Mouse (Mus musculus) CH12.LX (cell line): ENCODE measurements around the gene Cx3cr1. TPM values are rescaled to one million over a fixed set of nuclear protein-coding genes. Genes with fewer than 3 reads are reported as not detected.

Experiments
- DNase-seq: peaks from one replicate; pipeline ENCODE4 v3.0.0-alpha.2; 2013; ENCODE audit errors: extremely low read depth
- H3K27ac ChIP-seq: 2 replicates; pipeline ENCODE4 v1.5.1; 2012; ENCODE audit warnings: low read depth, mild to moderate bottlenecking, control low read depth, moderate library complexity; ENCODE audit not compliant: insufficient read depth
- H3K27me3 ChIP-seq: replicated peaks from 2 replicates; pipeline ENCODE3; 2012; ENCODE audit warnings: inconsistent platforms
- H3K36me3 ChIP-seq, 2 experiments: replicated peaks in 1 of 2; 2 replicates each; pipeline versions ENCODE3 to v1.6.1; 2012; ENCODE audit warnings: inconsistent platforms in 1 of 2, low read length in 1 of 2, mild to moderate bottlenecking in 1 of 2, mixed read lengths in 1 of 2, moderate library complexity in 1 of 2; ENCODE audit not compliant: control insufficient read depth in 1 of 2, insufficient read depth in 1 of 2
- H3K4me1 ChIP-seq, 2 experiments: 2 replicates each; pipeline ENCODE4 v1.6.1; 2012; ENCODE audit warnings: inconsistent platforms in 1 of 2, moderate library complexity in 1 of 2; ENCODE audit not compliant: insufficient read depth in 2 of 2, control insufficient read depth in 1 of 2
- H3K4me2 ChIP-seq: 2 replicates; pipeline ENCODE4 v1.6.1; 2012; ENCODE audit warnings: low read depth, mild to moderate bottlenecking, control low read depth; ENCODE audit not compliant: poor library complexity, insufficient read depth, severe bottlenecking
- H3K4me3 ChIP-seq, 3 experiments: fragments of 150-350 bp in 1 of 3; sonication (generic) in 1 of 3; replicated peaks in 1 of 3; 2 replicates each; pipeline versions ENCODE3 to v1.5.1; 2011 to 2012; ENCODE audit warnings: low read depth in 2 of 3, low read length in 2 of 3, mild to moderate bottlenecking in 2 of 3, moderate library complexity in 2 of 3, control low read depth in 1 of 3, improper control_type of control experiment in 1 of 3, inconsistent platforms in 1 of 3, mixed read lengths in 1 of 3; ENCODE audit not compliant: poor library complexity in 1 of 3
- H3K79me2 ChIP-seq: replicated peaks from 2 replicates; pipeline ENCODE4 v1.6.1; 2012; ENCODE audit warnings: mild to moderate bottlenecking, moderate library complexity; ENCODE audit not compliant: control insufficient read depth, poor library complexity, insufficient read depth, severe bottlenecking; ENCODE audit errors: extremely low read depth
- H3K9ac ChIP-seq: 2 replicates; pipeline ENCODE4 v1.6.1; 2012; ENCODE audit warnings: low read depth, mild to moderate bottlenecking, control low read depth, moderate library complexity; ENCODE audit not compliant: insufficient read depth
- H3K9me3 ChIP-seq: replicated peaks from 2 replicates; pipeline ENCODE3; 2012; ENCODE audit warnings: low read length, inconsistent platforms, mixed read lengths
- BHLHE40 ChIP-seq: IDR thresholded peaks from 2 replicates; pipeline ENCODE4 v1.6.1; 2011; ENCODE audit warnings: mild to moderate bottlenecking, low read depth, low read length, improper control_type of control experiment
- CHD2 ChIP-seq: IDR thresholded peaks from 2 replicates; pipeline ENCODE4 v1.6.1; 2011; ENCODE audit warnings: low read length, improper control_type of control experiment
- CTCF ChIP-seq, 2 experiments: IDR thresholded peaks in 1 of 2; conservative IDR thresholded peaks in 1 of 2; 2 replicates each; pipeline ENCODE4 v1.5.1; 2011 to 2012; ENCODE audit warnings: low read depth in 2 of 2, low read length in 2 of 2, improper control_type of control experiment in 1 of 2, inconsistent platforms in 1 of 2, mild to moderate bottlenecking in 1 of 2, moderate library complexity in 1 of 2
- E2F4 ChIP-seq: IDR thresholded peaks from 2 replicates; pipeline ENCODE4 v1.6.1; 2011; ENCODE audit warnings: low read depth, low read length, improper control_type of control experiment; ENCODE audit not compliant: insufficient replicate concordance
- ELF1 ChIP-seq: IDR thresholded peaks from 2 replicates; pipeline ENCODE4 v1.6.1; 2014; ENCODE audit warnings: low read depth, mild to moderate bottlenecking, inconsistent platforms, low read length, improper control_type of control experiment
- HCFC1 ChIP-seq: IDR thresholded peaks from 2 replicates; pipeline ENCODE4 v1.6.1; 2012; ENCODE audit warnings: low read depth, mild to moderate bottlenecking, inconsistent platforms, low read length, improper control_type of control experiment
- IRF4 ChIP-seq: IDR thresholded peaks from 2 replicates; pipeline ENCODE4 v1.6.1; 2014; ENCODE audit warnings: low read depth, mild to moderate bottlenecking, inconsistent platforms, low read length, improper control_type of control experiment
- JUN ChIP-seq: IDR thresholded peaks from 2 replicates; pipeline ENCODE4 v1.6.1; 2011; ENCODE audit warnings: low read depth, mild to moderate bottlenecking, low read length, improper control_type of control experiment, moderate library complexity; ENCODE audit not compliant: insufficient read depth
- MAX ChIP-seq: IDR thresholded peaks from 2 replicates; pipeline ENCODE4 v1.6.1; 2011; ENCODE audit warnings: low read length, improper control_type of control experiment
- MAZ ChIP-seq: IDR thresholded peaks from 2 replicates; pipeline ENCODE4 v1.6.1; 2012; ENCODE audit warnings: low read depth, mild to moderate bottlenecking, inconsistent platforms, low read length, improper control_type of control experiment, moderate library complexity
- MEF2A ChIP-seq: IDR thresholded peaks from 2 replicates; pipeline ENCODE4 v1.6.1; 2014; ENCODE audit warnings: low read depth, mild to moderate bottlenecking, inconsistent platforms, low read length, improper control_type of control experiment, borderline replicate concordance
- NELFE ChIP-seq: IDR thresholded peaks from 2 replicates; pipeline ENCODE4 v1.6.1; 2011; ENCODE audit warnings: low read depth, low read length, improper control_type of control experiment
- NRF1 ChIP-seq: IDR thresholded peaks from 2 replicates; pipeline ENCODE4 v1.6.1; 2014; ENCODE audit warnings: low read depth, mild to moderate bottlenecking, inconsistent platforms, low read length, improper control_type of control experiment, moderate library complexity
- PAX5 ChIP-seq: IDR thresholded peaks from 2 replicates; pipeline ENCODE4 v1.6.1; 2012; ENCODE audit warnings: low read length, inconsistent platforms, mixed read lengths
- POLR2A ChIP-seq: IDR thresholded peaks from 2 replicates; pipeline ENCODE4 v1.6.1; 2011; ENCODE audit warnings: low read depth, mild to moderate bottlenecking, improper control_type of control experiment, low read length
- RAD21 ChIP-seq: IDR thresholded peaks from 2 replicates; pipeline ENCODE4 v1.6.1; 2011; ENCODE audit warnings: low read depth, mild to moderate bottlenecking, low read length, improper control_type of control experiment, moderate library complexity
- RCOR1 ChIP-seq: conservative IDR thresholded peaks from 2 replicates; pipeline ENCODE4 v1.6.1; 2012; ENCODE audit warnings: low read depth, mild to moderate bottlenecking, inconsistent platforms, low read length, improper control_type of control experiment
- SIN3A ChIP-seq: IDR thresholded peaks from 2 replicates; pipeline ENCODE4 v1.6.1; 2012; ENCODE audit warnings: low read length, improper control_type of control experiment, inconsistent platforms
- SMC3 ChIP-seq: IDR thresholded peaks from 2 replicates; pipeline ENCODE4 v1.6.1; 2011; ENCODE audit warnings: low read depth, low read length, improper control_type of control experiment
- UBTF ChIP-seq: IDR thresholded peaks from 2 replicates; pipeline ENCODE4 v1.6.1; 2012; ENCODE audit warnings: low read depth, mild to moderate bottlenecking, inconsistent platforms, low read length, improper control_type of control experiment, moderate library complexity
- USF1 ChIP-seq: IDR thresholded peaks from 2 replicates; pipeline ENCODE4 v1.6.1; 2014; ENCODE audit warnings: low read depth, mild to moderate bottlenecking, inconsistent platforms, low read length, improper control_type of control experiment
- USF2 ChIP-seq: conservative IDR thresholded peaks from 2 replicates; pipeline ENCODE4 v1.6.1; 2011; ENCODE audit warnings: low read depth, low read length, improper control_type of control experiment
- ZKSCAN1 ChIP-seq: IDR thresholded peaks from 2 replicates; pipeline ENCODE4 v1.6.1; 2012; ENCODE audit warnings: low read depth, inconsistent platforms, low read length, improper control_type of control experiment, borderline replicate concordance
- ZMIZ1 ChIP-seq: IDR thresholded peaks from 2 replicates; pipeline ENCODE4 v1.6.1; 2012; ENCODE audit warnings: low read depth, mild to moderate bottlenecking, inconsistent platforms, low read length, improper control_type of control experiment
- dilution Hi-C: fragments of 300-500 bp; cut with MboI; formaldehyde crosslinking; loops from 2 replicates; pipeline ENCODE4 v1.14.3; 2020; ENCODE audit warnings: low sequenced_read_pairs; ENCODE audit not compliant: extremely low pct_unique_long_range_greater_than_20kb, extremely low pct_ligation_motif_present
- in situ Hi-C: fragments of 300-500 bp; cut with MboI; formaldehyde crosslinking; loops from 3 replicates; pipeline ENCODE4 v1.14.3; 2019; ENCODE audit warnings: low sequenced_read_pairs, low pct_ligation_motif_present, low pct_unique_long_range_greater_than_20kb, mixed read lengths
- polyA plus RNA-seq: library from polyadenylated mRNA; unstranded; fragments of >175 nt; gene quantifications from 2 replicates; pipeline ENCODE4 v1.2.1, GENCODE M21; 2012; ENCODE audit warnings: low read depth; ENCODE audit not compliant: insufficient read length
- total RNA-seq, 2 experiments: library from RNA; depleted of rRNA; stranded (reverse); fragments of 300-350 nt in 1 of 2; fragments of >200 nt in 1 of 2; gene quantifications; 2 replicates each; pipeline ENCODE4 v1.2.3; 2012 to 2014

Cx3cr1 gene
- total and polyA plus RNA-seq, 3 experiments = 0.06 TPM; not detected in 2

GRCm38 (mm10) chr9:119964206-119964605 lies 105.5 kb downstream of the Cx3cr1 start:
- dilution Hi-C loops = no loop called here
- Histone ChIP-seq H3K27me3 (peaks cover 5% of the 10 kb centered on the region), H3K79me2 (no peaks in the 10 kb centered on the region), H3K9ac (no peak overlapping the region), H3K36me3 (no peaks in the 10 kb centered on the region), H3K27ac (no peak overlapping the region), H3K4me2 (no peak overlapping the region), H3K4me1 (peaks cover 8 to 18% of the 10 kb centered on the region in 2 experiments), H3K4me3 (no peak overlapping the region), H3K9me3 (no peaks in the 10 kb centered on the region)
- in situ Hi-C loops = no loop called here
- TF ChIP-seq MAZ (no peak), E2F4 (no peak), ZKSCAN1 (no peak), IRF4 (no peak), JUN (no peak), MAX (no peak), CHD2 (no peak), USF2 (no peak), NELFE (no peak), CTCF (conservative IDR thresholded peaks at IDR 0.05 in 1 of 2, IDR thresholded peaks at IDR 0.05 in 1 of 2; ENCODE audit: low read depth in 2 of 2, low read length in 2 of 2) (no peak), RCOR1 (no peak), UBTF (no peak), USF1 (no peak), ZMIZ1 (no peak), HCFC1 (no peak), SMC3 (no peak), SIN3A (no peak), ELF1 (no peak), RAD21 (no peak)
- no peak for DNase-seq

GRCm38 (mm10) chr9:119962987-119963667 lies 106.6 kb downstream of the Cx3cr1 start:
- Histone ChIP-seq H3K9me3 (no peaks in the 10 kb centered on the region), H3K27ac (no peak overlapping the region), H3K4me3 (no peak overlapping the region), H3K4me2 (peak overlapping the region; percentile 9; the same call in 1 of the 2 replicates), H3K36me3 (no peaks in the 10 kb centered on the region), H3K27me3 (peaks cover 5% of the 10 kb centered on the region), H3K4me1 (peaks cover 8 to 18% of the 10 kb centered on the region in 2 experiments), H3K79me2 (no peaks in the 10 kb centered on the region), H3K9ac (no peak overlapping the region)
- peak; percentile 86 for TF ChIP-seq RAD21
- TF ChIP-seq MAZ = peak; percentile 66
- no peak for TF ChIP-seq CHD2
- TF ChIP-seq NRF1 = no peak
- no peak for TF ChIP-seq PAX5
- TF ChIP-seq IRF4 = no peak
- TF ChIP-seq SMC3 = peak; percentile 88
- TF ChIP-seq POLR2A = no peak
- TF ChIP-seq BHLHE40 = peak; percentile 75
- peak; percentile 23 to 92; a peak in 2 of 4 replicates for TF ChIP-seq CTCF (conservative IDR thresholded peaks at IDR 0.05 in 1 of 2, IDR thresholded peaks at IDR 0.05 in 1 of 2; ENCODE audit: low read depth in 2 of 2, low read length in 2 of 2)
- no peak for TF ChIP-seq MEF2A
- no peak for TF ChIP-seq JUN
- in situ Hi-C loops = no loop called here
- DNase-seq = peak; percentile 71
- dilution Hi-C loops = no loop called here
